Comparison of ENCODE assay signal across 9 mouse cellular contexts in genomic region chr2:148114600-148114999, GRCm38 (mm10).
DNase-seq lines count a peak whose midpoint lies in the region; ATAC-seq lines count a peak whose summit lies in the region.
"Had no signal": no experiment of that assay in that cellular context is flagged by ENCODE, and none has a peak within 500 bp of the region (broad histone marks: within the 10 kb centered on the region; RNA-seq: fewer than 3 reads in every experiment).

No protein-coding gene starts in this region.

- no peaks in the 10 kb centered on the region for H3K9me3 ChIP-seq in forebrain, embryonic 13.5 days (replicated peaks)
- H3K9me3 ChIP-seq in liver, embryonic 16.5 days (replicated peaks; ENCODE audit: control insufficient read depth, low read length), result no peaks in the 10 kb centered on the region
- no peaks in the 10 kb centered on the region for H3K9me3 ChIP-seq in neural tube, embryonic 13.5 days

- no peak overlapping the region for H3K9ac ChIP-seq in forebrain, embryonic 13.5 days
- no peak overlapping the region for H3K9ac ChIP-seq in liver, embryonic 16.5 days (ENCODE audit: low read depth, low read length)
- H3K9ac ChIP-seq in neural tube, embryonic 13.5 days, result no peak overlapping the region

- no peaks in the 10 kb centered on the region for H3K36me3 ChIP-seq in forebrain, embryonic 13.5 days (ENCODE audit: poor library complexity, severe bottlenecking)
- H3K36me3 ChIP-seq in liver, embryonic 16.5 days (ENCODE audit: control insufficient read depth, insufficient read depth), result no peaks in the 10 kb centered on the region
- H3K36me3 ChIP-seq in neural tube, embryonic 13.5 days, result no peaks in the 10 kb centered on the region

- no peak overlapping the region for H3K27ac ChIP-seq in forebrain, embryonic 13.5 days
- H3K27ac ChIP-seq in liver, embryonic 16.5 days (ENCODE audit: low read length), result no peak overlapping the region
- no peak overlapping the region for H3K27ac ChIP-seq in neural tube, embryonic 13.5 days (replicated peaks)

- H3K4me3 ChIP-seq in forebrain, embryonic 13.5 days, result no peak overlapping the region
- no peak overlapping the region for H3K4me3 ChIP-seq in liver, embryonic 16.5 days (ENCODE audit: low read depth, low read length)
- no peak overlapping the region for H3K4me3 ChIP-seq in neural tube, embryonic 13.5 days

- ATAC-seq in forebrain, embryonic 13.5 days, result peak; percentile 91
- ATAC-seq in liver, embryonic 16.5 days (ENCODE audit: low read depth), result 0 out of 2 replicates have a peak, but pooled peaks have one; percentile 37
- ATAC-seq in neural tube, embryonic 13.5 days (ENCODE audit: low read depth), result peak; percentile 90

- intact Hi-C loops in heart, postnatal 10 days (cut with DNase I), result loop anchor here (5.0 kb wide), 2 partner anchors 67 to 267 kb away; partner anchors contain the start of gene Foxa2

- H3K27me3 ChIP-seq in forebrain, embryonic 13.5 days, result no peaks in the 10 kb centered on the region
- H3K27me3 ChIP-seq in liver, embryonic 16.5 days (ENCODE audit: control insufficient read depth, insufficient read depth, low read depth, low read length), result no peaks in the 10 kb centered on the region
- no peaks in the 10 kb centered on the region for H3K27me3 ChIP-seq in neural tube, embryonic 13.5 days

- peak; percentile 11 for DNase-seq in heart, postnatal 4 days
- no peak for DNase-seq in heart, postnatal 10 days
- DNase-seq in kidney, postnatal 10 days, result no peak
- no peak for DNase-seq in heart, adult 8-10 months (ENCODE audit: low spot score)
- no peak for DNase-seq in adrenal gland, postnatal 10 days
- DNase-seq: kidney, postnatal 25 days had no signal

- 18% methylated on average over 4 of the region's 4 CpGs for WGBS in forebrain, embryonic 13.5 days
- WGBS in liver, embryonic 16.5 days (ENCODE audit: insufficient replicate concordance), result 25% methylated on average over 4 of the region's 4 CpGs
- WGBS in neural tube, embryonic 13.5 days, result 22% methylated on average over 4 of the region's 4 CpGs

- H3K4me1 ChIP-seq in forebrain, embryonic 13.5 days, result no peaks in the 10 kb centered on the region
- H3K4me1 ChIP-seq in liver, embryonic 16.5 days (ENCODE audit: control insufficient read depth, low read depth, low read length), result no peaks in the 10 kb centered on the region
- H3K4me1 ChIP-seq in neural tube, embryonic 13.5 days (replicated peaks), result no peaks in the 10 kb centered on the region

- no peak overlapping the region for H3K4me2 ChIP-seq in forebrain, embryonic 13.5 days
- no peak overlapping the region for H3K4me2 ChIP-seq in liver, embryonic 16.5 days (ENCODE audit: low read depth, low read length)
- no peak overlapping the region for H3K4me2 ChIP-seq in neural tube, embryonic 13.5 days

Comparison
In these comparisons a context has a peak if more than half of its experiments do, and no peak if none do; other contexts are left out.
1. ATAC-seq: peak in every context shown above with its lines; median percentile 91 in forebrain, embryonic 13.5 days; 90 in neural tube, embryonic 13.5 days; 37 in liver, embryonic 16.5 days.